11 mouse cellular contexts compared by ENCODE assay signal in the genomic region with DNA sequence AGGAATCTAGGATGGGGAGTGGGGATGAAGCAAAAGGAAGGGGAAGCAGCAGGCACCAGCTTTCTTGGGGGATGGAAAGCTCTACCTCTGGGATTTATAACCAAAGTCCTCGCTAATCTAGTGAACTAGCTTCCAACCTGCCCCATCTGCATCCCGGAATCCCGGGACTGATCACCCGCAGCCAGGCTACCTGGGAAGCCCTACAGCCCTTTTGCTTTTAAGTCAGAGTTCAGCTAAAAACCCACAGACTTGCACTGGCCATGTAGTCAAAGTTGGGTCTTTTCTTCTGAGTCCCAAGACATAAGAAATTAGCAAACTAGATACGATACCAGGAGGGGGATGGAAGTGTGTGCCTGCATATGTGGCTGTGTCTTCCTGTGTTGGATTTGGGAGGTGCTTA. TPM values are rescaled to one million over a fixed set of nuclear protein-coding genes. Genes with fewer than 3 reads are reported as not detected.
DNase-seq lines count a peak whose midpoint lies in the region; ATAC-seq and TF ChIP-seq lines count a peak whose summit lies in the region.
"Had no signal": no experiment of that assay in that cellular context is flagged by ENCODE, and none has a peak within 500 bp of the region (broad histone marks: within the 10 kb centered on the region; RNA-seq: fewer than 3 reads in every experiment).

No protein-coding gene starts in this region.

- DNase-seq in heart, postnatal 36 days: no peak
- DNase-seq in midbrain, embryonic 11.5 days (ENCODE audit: low spot score, missing footprints): peak; percentile 93
- no peak for DNase-seq in midbrain, postnatal 0 days (ENCODE audit: low spot score)
- peak; percentile 38 for DNase-seq in limb, embryonic 10.5 days (ENCODE audit: low spot score)
- DNase-seq in cerebellum, postnatal 36 days: no peak
- no peak for DNase-seq in cerebellum, adult 2 months
- DNase-seq: adrenal gland, adult 2 months had no signal

- H3K9me3 ChIP-seq in heart, embryonic 16.5 days (replicated peaks; ENCODE audit: control insufficient read depth, low read length): no peaks in the 10 kb centered on the region
- no peaks in the 10 kb centered on the region for H3K9me3 ChIP-seq in midbrain, embryonic 11.5 days (ENCODE audit: control insufficient read depth, low read length)
- no peaks in the 10 kb centered on the region for H3K9me3 ChIP-seq in midbrain, postnatal 0 days (ENCODE audit: low read length)
- H3K9me3 ChIP-seq in limb, embryonic 10.5 days (replicated peaks): no peaks in the 10 kb centered on the region
- H3K9me3 ChIP-seq in stomach, embryonic 16.5 days (replicated peaks; ENCODE audit: control insufficient read depth, low read length): no peaks in the 10 kb centered on the region
- H3K9me3 ChIP-seq: liver, embryonic 15.5 days; midbrain, embryonic 12.5 days had no signal

- H3K27me3 ChIP-seq in heart, embryonic 16.5 days (ENCODE audit: control insufficient read depth, insufficient read depth, low read length): peaks cover 56% of the 10 kb centered on the region
- peaks cover 67% of the 10 kb centered on the region for H3K27me3 ChIP-seq in midbrain, embryonic 11.5 days (ENCODE audit: control insufficient read depth, insufficient read depth, low read length)
- H3K27me3 ChIP-seq in midbrain, postnatal 0 days (ENCODE audit: insufficient read depth, low read length): peaks cover 51% of the 10 kb centered on the region
- H3K27me3 ChIP-seq in limb, embryonic 10.5 days (ENCODE audit: low read depth, poor library complexity, severe bottlenecking): peaks cover 81% of the 10 kb centered on the region
- H3K27me3 ChIP-seq in stomach, embryonic 16.5 days (ENCODE audit: control insufficient read depth, insufficient read depth, low read length): peaks cover 28% of the 10 kb centered on the region
- no peaks in the 10 kb centered on the region; the same call in 1 of the 2 replicates for H3K27me3 ChIP-seq in cerebellum, adult 2 months (ENCODE audit: control insufficient read depth, insufficient read depth, low read length)

- no peaks in the 10 kb centered on the region for H3K36me3 ChIP-seq in heart, embryonic 16.5 days (ENCODE audit: control insufficient read depth, insufficient read depth)
- H3K36me3 ChIP-seq in midbrain, embryonic 11.5 days (ENCODE audit: control insufficient read depth, insufficient read depth, low read length): no peaks in the 10 kb centered on the region
- H3K36me3 ChIP-seq in midbrain, postnatal 0 days (ENCODE audit: insufficient read depth, low read length): no peaks in the 10 kb centered on the region
- H3K36me3 ChIP-seq in limb, embryonic 10.5 days: no peaks in the 10 kb centered on the region
- H3K36me3 ChIP-seq in stomach, embryonic 16.5 days (ENCODE audit: control insufficient read depth, insufficient read depth, low read length): no peaks in the 10 kb centered on the region
- H3K36me3 ChIP-seq: liver, embryonic 15.5 days; midbrain, embryonic 12.5 days had no signal

- H3K9ac ChIP-seq in heart, embryonic 16.5 days (ENCODE audit: low read length): no peak overlapping the region
- no peak overlapping the region for H3K9ac ChIP-seq in midbrain, embryonic 11.5 days (ENCODE audit: low read length)
- no peak overlapping the region for H3K9ac ChIP-seq in midbrain, postnatal 0 days (replicated peaks; ENCODE audit: low read length, poor library complexity, severe bottlenecking)
- no peak overlapping the region for H3K9ac ChIP-seq in stomach, embryonic 16.5 days (ENCODE audit: low read length)
- H3K9ac ChIP-seq: liver, embryonic 15.5 days; midbrain, embryonic 12.5 days had no signal

- TF ChIP-seq POLR2A in cerebellum, adult 2 months (IDR thresholded peaks at IDR 0.05; ENCODE audit: borderline replicate concordance, insufficient read depth, low read length): no peak

- H3K4me2 ChIP-seq in heart, embryonic 16.5 days (ENCODE audit: low read depth, low read length): 0 out of 2 replicates have a peak overlapping the region, but pooled peaks have one; percentile 1
- H3K4me2 ChIP-seq in midbrain, embryonic 11.5 days: no peak overlapping the region
- no peak overlapping the region for H3K4me2 ChIP-seq in midbrain, postnatal 0 days (ENCODE audit: low read depth, low read length, poor library complexity, severe bottlenecking)
- peak overlapping the region; percentile 36 for H3K4me2 ChIP-seq in stomach, embryonic 16.5 days (ENCODE audit: low read depth, low read length)
- H3K4me2 ChIP-seq: liver, embryonic 15.5 days; midbrain, embryonic 12.5 days had no signal

- ATAC-seq in heart, embryonic 16.5 days (replicated peaks; ENCODE audit: extremely low read depth, insufficient read depth, low FRiP score): no peak
- no peak for ATAC-seq in midbrain, embryonic 11.5 days (ENCODE audit: low FRiP score)
- no peak for ATAC-seq in midbrain, postnatal 0 days (ENCODE audit: low FRiP score)
- no peak for ATAC-seq in stomach, embryonic 16.5 days (ENCODE audit: insufficient read depth, low FRiP score)

- 11% methylated on average over 5 of the region's 5 CpGs for WGBS in heart, embryonic 16.5 days
- 2% methylated on average over 5 of the region's 5 CpGs for WGBS in midbrain, embryonic 11.5 days
- WGBS in midbrain, postnatal 0 days: 10% methylated on average over 5 of the region's 5 CpGs
- 5% methylated on average over 5 of the region's 5 CpGs for WGBS in limb, embryonic 10.5 days
- WGBS in stomach, embryonic 16.5 days: 17% methylated on average over 5 of the region's 5 CpGs
- WGBS in cerebellum, adult 2 months: 32% methylated on average over 5 of the region's 5 CpGs

- no peak overlapping the region for H3K4me3 ChIP-seq in heart, embryonic 16.5 days (ENCODE audit: low read length)
- H3K4me3 ChIP-seq in midbrain, embryonic 11.5 days (ENCODE audit: low read depth, low read length): no peak overlapping the region
- H3K4me3 ChIP-seq in midbrain, postnatal 0 days (ENCODE audit: low read depth, low read length): no peak overlapping the region
- no peak overlapping the region; the same call in 1 of the 2 replicates for H3K4me3 ChIP-seq in limb, embryonic 10.5 days
- H3K4me3 ChIP-seq in stomach, embryonic 16.5 days (replicated peaks; ENCODE audit: low read length): peak overlapping the region; percentile 19; the same call in 1 of the 2 replicates
- no peak overlapping the region for H3K4me3 ChIP-seq in cerebellum, adult 2 months (replicated peaks; ENCODE audit: insufficient read depth, low read depth, low read length)
- H3K4me3 ChIP-seq: liver, embryonic 15.5 days; midbrain, embryonic 12.5 days had no signal

- H3K27ac ChIP-seq in heart, embryonic 16.5 days (ENCODE audit: low read length): no peak overlapping the region
- no peak overlapping the region for H3K27ac ChIP-seq in midbrain, embryonic 11.5 days (ENCODE audit: low read depth, low read length)
- no peak overlapping the region for H3K27ac ChIP-seq in midbrain, postnatal 0 days (ENCODE audit: low read depth, low read length)
- no peak overlapping the region for H3K27ac ChIP-seq in limb, embryonic 10.5 days
- no peak overlapping the region for H3K27ac ChIP-seq in stomach, embryonic 16.5 days (ENCODE audit: low read length)
- H3K27ac ChIP-seq in cerebellum, adult 2 months (ENCODE audit: insufficient read depth, low read length): no peak overlapping the region
- H3K27ac ChIP-seq: liver, embryonic 15.5 days; midbrain, embryonic 12.5 days had no signal

- no peak for TF ChIP-seq CTCF in midbrain, postnatal 0 days (IDR thresholded peaks at IDR 0.05)
- TF ChIP-seq CTCF in cerebellum, adult 2 months (IDR thresholded peaks at IDR 0.05; ENCODE audit: borderline replicate concordance, insufficient read depth, low read depth, low read length): no peak

- intact Hi-C loops in heart, postnatal 36 days (cut with DNase I): loop anchor here (5.0 to 10.0 kb wide), 3 partner anchors 280 to 938 kb away; a partner anchor contains a TSS

- H3K4me1 ChIP-seq in heart, embryonic 16.5 days (ENCODE audit: control insufficient read depth, insufficient read depth, low read length): peaks cover 13% of the 10 kb centered on the region
- H3K4me1 ChIP-seq in midbrain, embryonic 11.5 days (ENCODE audit: control insufficient read depth, insufficient read depth, low read length): peaks cover 4% of the 10 kb centered on the region; the same call in 1 of the 2 replicates
- peaks cover 9% of the 10 kb centered on the region for H3K4me1 ChIP-seq in midbrain, postnatal 0 days (ENCODE audit: insufficient read depth, low read length)
- peaks cover 47% of the 10 kb centered on the region for H3K4me1 ChIP-seq in limb, embryonic 10.5 days
- H3K4me1 ChIP-seq in stomach, embryonic 16.5 days (ENCODE audit: control insufficient read depth, insufficient read depth, low read length): peaks cover 18% of the 10 kb centered on the region
- 0 out of 2 replicates have a peak, but pooled peaks cover 5% of the 10 kb centered on the region for H3K4me1 ChIP-seq in cerebellum, adult 2 months (ENCODE audit: control insufficient read depth, insufficient read depth, low read length)

RNA-seq across cellular contexts. Expression of a gene that starts 5.5 kb away (rescaled TPM):
- 3.2 and 3.7 TPM in 2 replicates for polyA plus RNA-seq in heart, embryonic 16.5 days (2015; fragmentation: Nextera tagmentation; extraction: Ambion mirVana)
- 1 to 10 TPM; 3.4 to 4.2 TPM for total RNA-seq in heart, postnatal 36 days (2021)
- 3.2 and 4.1 TPM in 2 replicates for polyA plus RNA-seq in midbrain, embryonic 11.5 days (2014; fragmentation: Nextera tagmentation; extraction: Ambion mirVana)
- 11.1 and 11.9 TPM in 2 replicates for total RNA-seq in midbrain, postnatal 0 days (2014; rRNA removed)
- polyA plus RNA-seq in midbrain, postnatal 0 days (2015; fragmentation: Nextera tagmentation; extraction: Ambion mirVana): 5.1 and 6.7 TPM in 2 replicates
- 9.2 and 10.6 TPM in 2 replicates for polyA plus RNA-seq in limb, embryonic 10.5 days (2016; fragmentation: Nextera tagmentation; extraction: Ambion mirVana)
- polyA plus RNA-seq in stomach, embryonic 16.5 days (2015; fragmentation: Nextera tagmentation; extraction: Ambion mirVana): 11.8 and 15.0 TPM in 2 replicates
- polyA plus RNA-seq in cerebellum, adult 2 months (2012; rRNA removed): 12.5 and 13.5 TPM in 2 replicates

Comparison
In these comparisons a context has a peak if more than half of its experiments do, and no peak if none do; other contexts are left out.
1. DNase-seq: peak in midbrain, embryonic 11.5 days (single experiment) and limb, embryonic 10.5 days (single experiment); none in heart, postnatal 36 days (0 of 2), midbrain, postnatal 0 days (single experiment), cerebellum, postnatal 36 days (0 of 2) and cerebellum, adult 2 months (0 of 2).
2. H3K4me2 ChIP-seq: peak in heart, embryonic 16.5 days (single experiment) and stomach, embryonic 16.5 days (single experiment); none in midbrain, embryonic 11.5 days (single experiment) and midbrain, postnatal 0 days (single experiment).